Mouse (Mus musculus) heart, embryonic 13.5 days (tissue): ENCODE measurements around the gene Xntrpc. TPM values are rescaled to one million over a fixed set of nuclear protein-coding genes. Genes with fewer than 3 reads are reported as not detected.

ENCODE experiments used
- ATAC-seq: fragments of 200-750 bp; cut with Nextera tagmentation; 2 replicates; pipeline ENCODE4 v1.8.0; 2017; ENCODE audit warnings: moderate TSS enrichment; ENCODE audit not compliant: insufficient number of reproducible peaks, low FRiP score, low TSS enrichment; ENCODE audit errors: extremely low read depth
- H3K27ac ChIP-seq: fragments of 300-500 bp; sonication (generic); replicated peaks from 2 replicates; pipeline ENCODE4 v1.5.1; 2015; ENCODE audit warnings: moderate library complexity, mild to moderate bottlenecking, inconsistent platforms
- H3K27me3 ChIP-seq: fragments of 300-500 bp; sonication (generic); replicated peaks from 2 replicates; pipeline ENCODE4 v1.6.1; 2015; ENCODE audit warnings: mild to moderate bottlenecking, inconsistent platforms
- H3K36me3 ChIP-seq: fragments of 300-500 bp; sonication (generic); 2 replicates; pipeline ENCODE4 v1.6.1; 2015; ENCODE audit warnings: mild to moderate bottlenecking, inconsistent platforms
- H3K4me1 ChIP-seq: fragments of 300-500 bp; sonication (generic); 2 replicates; pipeline ENCODE4 v1.6.1; 2015; ENCODE audit warnings: inconsistent platforms
- H3K4me2 ChIP-seq: fragments of 300-500 bp; sonication (generic); 2 replicates; pipeline ENCODE4 v1.6.1; 2015; ENCODE audit warnings: inconsistent platforms, mild to moderate bottlenecking, moderate library complexity
- H3K4me3 ChIP-seq: fragments of 300-500 bp; sonication (generic); 2 replicates; pipeline ENCODE4 v1.5.1; 2015; ENCODE audit warnings: moderate library complexity, mild to moderate bottlenecking, inconsistent platforms
- H3K9ac ChIP-seq: fragments of 300-500 bp; sonication (generic); 2 replicates; pipeline ENCODE4 v1.6.1; 2015; ENCODE audit warnings: inconsistent platforms, mild to moderate bottlenecking, moderate library complexity
- H3K9me3 ChIP-seq: fragments of 300-500 bp; sonication (generic); 2 replicates; pipeline ENCODE4 v1.6.1; 2016; ENCODE audit warnings: inconsistent platforms
- WGBS: fragments of 180-500 bp; shearing (Covaris S2); methylation state at CpG from one replicate; pipeline ENCODE4 v1.1.7; 2015; ENCODE audit warnings: mixed read lengths; 5-methylcytosine and 5-hydroxymethylcytosine counted together
- polyA plus RNA-seq: library from polyadenylated mRNA; unstranded; fragments of >200 nt; fragmentation: Nextera tagmentation; extraction: Ambion mirVana; gene quantifications from 2 replicates; pipeline ENCODE4 v1.2.1, GENCODE M21; 2015

The Xntrpc gene
- polyA plus RNA-seq, 1 experiment from 2014 or later, result 0.91 TPM

GRCm38 (mm10) chr7:102082816-102083215, 17.3 kb downstream of the Xntrpc start, which contains the start of gene Trpc2:
Gene Trpc2 (plus strand): TSS chr7:102083116.
- peaks cover 88% of the 10 kb centered on the region for H3K36me3 ChIP-seq
- H3K4me3 ChIP-seq, result no peak within 1 kb of the TSS
- ATAC-seq, result no peak
- H3K9ac ChIP-seq, result 0 out of 2 replicates have a peak within 1 kb of the TSS, but pooled peaks have one; percentile 33
- 89% methylated on average over 5 of the region's 5 CpGs for WGBS
- no peaks in the 10 kb centered on the region for H3K27me3 ChIP-seq
- no peaks in the 10 kb centered on the region for H3K9me3 ChIP-seq
- no peak within 1 kb of the TSS for H3K27ac ChIP-seq
- H3K4me1 ChIP-seq, result no peaks in the 10 kb centered on the region
- no peak within 1 kb of the TSS for H3K4me2 ChIP-seq

GRCm38 (mm10) chr7:102084041-102084696, 18.7 kb downstream of the Xntrpc start:
- Histone ChIP-seq H3K4me3 (no peak overlapping the region), H3K4me1 (no peaks in the 10 kb centered on the region), H3K9ac (no peak overlapping the region), H3K4me2 (no peak overlapping the region), H3K27me3 (no peaks in the 10 kb centered on the region), H3K27ac (no peak overlapping the region), H3K9me3 (no peaks in the 10 kb centered on the region), H3K36me3 (peaks cover 89% of the 10 kb centered on the region)
- WGBS, result 79% methylated on average over 26 of the region's 26 CpGs
- ATAC-seq, result no peak

- no peak overlapping the region for H3K4me2 ChIP-seq
- WGBS, result 81% methylated on average over 4 of the region's 4 CpGs
- no peaks in the 10 kb centered on the region for H3K4me1 ChIP-seq
- no peak overlapping the region for H3K9ac ChIP-seq
- no peaks in the 10 kb centered on the region for H3K27me3 ChIP-seq
- no peak overlapping the region for H3K27ac ChIP-seq
- H3K4me3 ChIP-seq, result no peak overlapping the region
- H3K9me3 ChIP-seq, result no peaks in the 10 kb centered on the region
- ATAC-seq, result no peak
- H3K36me3 ChIP-seq, result peaks cover 74% of the 10 kb centered on the region
These were observed 21.8 kb downstream of the Xntrpc start for GRCm38 (mm10) chr7:102087336-102087735.

GRCm38 (mm10) chr7:102099760-102100661, 34.5 kb downstream of the Xntrpc start:
- Histone ChIP-seq H3K36me3 (no peaks in the 10 kb centered on the region), H3K27ac (peak overlapping the region; percentile 39), H3K4me1 (peaks cover 41% of the 10 kb centered on the region), H3K9ac (peak overlapping the region; percentile 75), H3K27me3 (0 out of 2 replicates have a peak, but pooled peaks cover 7% of the 10 kb centered on the region), H3K4me3 (peak overlapping the region; percentile 48), H3K9me3 (no peaks in the 10 kb centered on the region), H3K4me2 (peak overlapping the region; percentile 77)
- 8% methylated on average over 30 of the region's 30 CpGs for WGBS
- no peak for ATAC-seq

GRCm38 (mm10) chr7:102100868-102101267, 35.4 kb downstream of the Xntrpc start:
- H3K27me3 ChIP-seq, result 0 out of 2 replicates have a peak, but pooled peaks cover 7% of the 10 kb centered on the region
- H3K4me1 ChIP-seq, result peaks cover 41% of the 10 kb centered on the region
- WGBS, result 55% methylated on average over 5 of the region's 5 CpGs
- 0 out of 2 replicates have a peak overlapping the region, but pooled peaks have one; percentile 75 for H3K9ac ChIP-seq
- no peaks in the 10 kb centered on the region for H3K9me3 ChIP-seq
- no peak for ATAC-seq
- no peak overlapping the region for H3K4me3 ChIP-seq
- no peaks in the 10 kb centered on the region for H3K36me3 ChIP-seq
- peak overlapping the region; percentile 77; the same call in 1 of the 2 replicates for H3K4me2 ChIP-seq
- H3K27ac ChIP-seq, result peak overlapping the region; percentile 39; the same call in 1 of the 2 replicates

- Histone ChIP-seq H3K4me1 (peaks cover 44% of the 10 kb centered on the region), H3K36me3 (no peaks in the 10 kb centered on the region), H3K27ac (peak within 1 kb of the TSS; percentile 39), H3K4me2 (peak within 1 kb of the TSS; percentile 77), H3K9me3 (no peaks in the 10 kb centered on the region), H3K9ac (peak within 1 kb of the TSS; percentile 75; the same call in 1 of the 2 replicates), H3K4me3 (no peak within 1 kb of the TSS), H3K27me3 (0 out of 2 replicates have a peak, but pooled peaks cover 7% of the 10 kb centered on the region)
- WGBS, result 51% methylated on average over 5 of the region's 5 CpGs
- ATAC-seq, result no peak
These were observed 36.0 kb downstream of the Xntrpc start, which contains the start of gene Art1 for GRCm38 (mm10) chr7:102101487-102101886. Gene Art1 (plus strand): TSS chr7:102101743.

GRCm38 (mm10) chr7:102102241-102102640, 36.7 kb downstream of the Xntrpc start:
- ATAC-seq, result no peak
- H3K4me2 ChIP-seq, result no peak overlapping the region
- peaks cover 51% of the 10 kb centered on the region for H3K4me1 ChIP-seq
- WGBS, result 51% methylated on average over 8 of the region's 8 CpGs
- H3K36me3 ChIP-seq, result no peaks in the 10 kb centered on the region
- H3K4me3 ChIP-seq, result no peak overlapping the region
- H3K27ac ChIP-seq, result no peak overlapping the region
- 0 out of 2 replicates have a peak, but pooled peaks cover 7% of the 10 kb centered on the region for H3K27me3 ChIP-seq
- H3K9me3 ChIP-seq, result no peaks in the 10 kb centered on the region
- H3K9ac ChIP-seq, result no peak overlapping the region

GRCm38 (mm10) chr7:102102696-102103095, 37.2 kb downstream of the Xntrpc start:
- H3K36me3 ChIP-seq, result no peaks in the 10 kb centered on the region
- H3K4me3 ChIP-seq, result no peak overlapping the region
- H3K4me2 ChIP-seq, result no peak overlapping the region
- WGBS, result 45% methylated on average over 6 of the region's 6 CpGs
- peaks cover 52% of the 10 kb centered on the region for H3K4me1 ChIP-seq
- H3K27ac ChIP-seq, result no peak overlapping the region
- no peak overlapping the region for H3K9ac ChIP-seq
- ATAC-seq, result no peak
- H3K9me3 ChIP-seq, result no peaks in the 10 kb centered on the region
- H3K27me3 ChIP-seq, result 0 out of 2 replicates have a peak, but pooled peaks cover 7% of the 10 kb centered on the region

GRCm38 (mm10) chr7:102103555-102103954, 38.0 kb downstream of the Xntrpc start:
- H3K36me3 ChIP-seq, result no peaks in the 10 kb centered on the region
- no peaks in the 10 kb centered on the region for H3K9me3 ChIP-seq
- H3K4me1 ChIP-seq, result peaks cover 52% of the 10 kb centered on the region
- no peak overlapping the region for H3K4me2 ChIP-seq
- no peak overlapping the region for H3K4me3 ChIP-seq
- no peak for ATAC-seq
- H3K9ac ChIP-seq, result no peak overlapping the region
- no peak overlapping the region for H3K27ac ChIP-seq
- WGBS, result 47% methylated on average over 2 of the region's 2 CpGs
- 0 out of 2 replicates have a peak, but pooled peaks cover 6% of the 10 kb centered on the region for H3K27me3 ChIP-seq

- no peak overlapping the region for H3K4me3 ChIP-seq
- H3K9me3 ChIP-seq, result no peaks in the 10 kb centered on the region
- peaks cover 52% of the 10 kb centered on the region for H3K4me1 ChIP-seq
- no peaks in the 10 kb centered on the region for H3K27me3 ChIP-seq
- no peaks in the 10 kb centered on the region for H3K36me3 ChIP-seq
- H3K4me2 ChIP-seq, result no peak overlapping the region
- 0 out of 2 replicates have a peak overlapping the region, but pooled peaks have one; percentile 30 for H3K9ac ChIP-seq
- 45% methylated on average over 5 of the region's 5 CpGs for whole genome bisulfite sequencing
- H3K27ac ChIP-seq, result no peak overlapping the region
- no peak for ATAC-seq
These were observed 38.6 kb downstream of the Xntrpc start for GRCm38 (mm10) chr7:102104126-102104525.

- H3K4me2 ChIP-seq, result peak overlapping the region; percentile 73
- H3K27ac ChIP-seq, result no peak overlapping the region
- no peaks in the 10 kb centered on the region for H3K27me3 ChIP-seq
- no peaks in the 10 kb centered on the region for H3K9me3 ChIP-seq
- H3K9ac ChIP-seq, result peak overlapping the region; percentile 78
- H3K4me3 ChIP-seq, result peak overlapping the region; percentile 49
- H3K4me1 ChIP-seq, result peaks cover 28% of the 10 kb centered on the region
- no peak for ATAC-seq
- no peaks in the 10 kb centered on the region for H3K36me3 ChIP-seq
- 5% methylated on average over 23 of the region's 23 CpGs for WGBS
These were observed 41.2 kb downstream of the Xntrpc start for GRCm38 (mm10) chr7:102106700-102107141.
